Mouse (Mus musculus): Measurements from ENCODE around the gene Rngtt. TPM values are rescaled to one million over a fixed set of nuclear protein-coding genes. Genes with fewer than 3 reads are reported as not detected.

Rngtt gene
- total and polyA plus RNA-seq, 3 experiments = 15.0 to 18.7 TPM; not detected in 1

DNA sequence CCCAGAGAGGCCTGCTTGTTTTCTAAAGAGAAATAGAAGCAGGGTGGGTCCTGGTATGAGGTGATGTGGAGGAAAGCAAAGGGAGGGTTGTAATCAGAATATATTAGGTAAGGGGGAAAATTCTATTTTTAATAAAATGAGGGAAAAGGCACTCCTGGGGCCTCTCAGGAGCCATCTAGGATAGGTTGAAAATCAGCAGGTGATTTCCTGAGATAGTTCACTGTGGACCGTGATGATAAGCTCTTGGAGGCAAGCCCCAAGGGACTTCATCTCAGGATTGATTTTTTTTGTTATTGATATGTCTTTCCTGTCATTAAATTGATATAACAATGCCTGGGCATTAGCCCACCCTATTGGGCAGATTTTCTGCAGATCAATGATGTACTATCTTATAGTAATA is 175.9 kb downstream of the Rngtt start:
- Histone ChIP-seq H3K27me3 (ENCODE audit: control insufficient read depth in 1 of 2, insufficient read depth in 2 of 2, low read length in 2 of 2) (no peaks in the 10 kb centered on the region), H3K4me1 (ENCODE audit: control insufficient read depth in 1 of 2, insufficient read depth in 2 of 2, low read length in 2 of 2) (no peaks in the 10 kb centered on the region), H3K9me3 (replicated peaks; ENCODE audit: insufficient read depth, low read length) (no peaks in the 10 kb centered on the region), H3K36me3 (ENCODE audit: control insufficient read depth in 1 of 2, insufficient read depth in 2 of 2, low read length in 2 of 2) (peaks cover 3 to 6% of the 10 kb centered on the region in 2 experiments; a peak in 3 of 4 replicates), H3K4me3 (ENCODE audit: control insufficient read depth in 1 of 2, insufficient read depth in 1 of 2, low read depth in 2 of 2, low read length in 2 of 2) (no peak overlapping the region), H3K79me2 (ENCODE audit: control insufficient read depth, insufficient read depth, low read length, poor library complexity) (no peaks in the 10 kb centered on the region), H3K27ac (ENCODE audit: control insufficient read depth, low read depth, low read length) (no peak overlapping the region), H3K9ac (ENCODE audit: control insufficient read depth, low read depth, low read length, poor library complexity, severe bottlenecking) (no peak overlapping the region)
- no peak for DNase-seq (ENCODE audit: low read depth, low spot score)
- TF ChIP-seq MYB (IDR thresholded peaks at IDR 0.05; ENCODE audit: low read depth, low read length) (no peak), EP300 (IDR thresholded peaks at IDR 0.05; ENCODE audit: low read depth in 1 of 2, low read length in 2 of 2) (peak in 1 of 2 experiments; percentile 18; a peak in 1 of 4 replicates)

DNA sequence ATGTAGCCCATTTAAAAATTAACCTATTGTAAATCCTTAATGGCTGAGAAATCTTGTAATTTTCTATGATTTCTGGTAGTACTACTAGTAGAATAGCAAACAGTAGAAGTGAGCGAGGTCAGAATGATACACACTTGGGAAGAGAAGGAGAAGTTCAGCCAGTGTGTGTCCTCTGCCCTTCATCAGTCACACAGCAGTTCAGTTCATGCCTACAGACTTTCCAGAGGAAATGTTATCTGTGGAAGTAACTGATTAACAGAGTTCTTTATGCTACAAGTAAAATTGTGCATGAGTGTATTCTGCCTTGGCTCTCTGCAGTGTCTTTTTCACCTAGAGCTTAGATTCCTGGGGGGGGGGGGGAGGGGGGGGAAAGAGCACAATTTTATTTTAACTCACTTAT is 181.0 kb downstream of the Rngtt start:
- Histone ChIP-seq H3K4me3 (ENCODE audit: control insufficient read depth in 1 of 2, insufficient read depth in 1 of 2, low read depth in 2 of 2, low read length in 2 of 2) (no peak overlapping the region), H3K27ac (ENCODE audit: control insufficient read depth, low read depth, low read length) (no peak overlapping the region), H3K9me3 (replicated peaks; ENCODE audit: insufficient read depth, low read length) (no peaks in the 10 kb centered on the region), H3K36me3 (ENCODE audit: control insufficient read depth in 1 of 2, insufficient read depth in 2 of 2, low read length in 2 of 2) (peaks cover under 1 to 3% of the 10 kb centered on the region in 2 experiments; a peak in 2 of 4 replicates), H3K4me1 (ENCODE audit: control insufficient read depth in 1 of 2, insufficient read depth in 2 of 2, low read length in 2 of 2) (no peaks in the 10 kb centered on the region), H3K79me2 (ENCODE audit: control insufficient read depth, insufficient read depth, low read length, poor library complexity) (no peaks in the 10 kb centered on the region), H3K9ac (ENCODE audit: control insufficient read depth, low read depth, low read length, poor library complexity, severe bottlenecking) (no peak overlapping the region), H3K27me3 (ENCODE audit: control insufficient read depth in 1 of 2, insufficient read depth in 2 of 2, low read length in 2 of 2) (no peaks in the 10 kb centered on the region)
- TF ChIP-seq SMC3 (IDR thresholded peaks at IDR 0.05; ENCODE audit: low read depth, low read length) = no peak
- DNase-seq (ENCODE audit: low read depth, low spot score) = no peak

DNA sequence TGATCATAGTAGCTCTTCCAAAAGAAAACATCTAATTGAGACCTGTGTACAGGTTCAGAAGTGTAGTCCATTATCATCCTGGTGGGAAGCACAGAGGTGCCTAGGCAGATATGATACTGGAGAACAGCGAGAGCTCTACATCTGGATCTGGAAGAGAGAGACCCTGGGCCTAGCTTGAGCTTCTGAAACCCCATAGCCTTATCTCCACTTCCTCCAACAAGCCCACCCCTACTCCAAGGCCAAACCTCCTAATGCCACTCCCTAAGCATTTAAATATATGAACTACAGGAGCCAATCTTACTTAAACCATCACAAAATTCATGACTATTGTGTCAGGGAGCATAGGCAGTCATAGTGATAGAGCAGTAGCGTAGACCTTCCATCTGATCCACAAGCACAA is 184.3 kb downstream of the Rngtt start:
- no peaks in the 10 kb centered on the region; a peak in 2 of 4 replicates for H3K36me3 ChIP-seq (ENCODE audit: control insufficient read depth in 1 of 2, insufficient read depth in 2 of 2, low read length in 2 of 2)
- no peak overlapping the region for H3K4me3 ChIP-seq (ENCODE audit: control insufficient read depth in 1 of 2, insufficient read depth in 1 of 2, low read depth in 2 of 2, low read length in 2 of 2)
- H3K9me3 ChIP-seq (replicated peaks; ENCODE audit: insufficient read depth, low read length) = no peaks in the 10 kb centered on the region
- no peak overlapping the region for H3K27ac ChIP-seq (ENCODE audit: control insufficient read depth, low read depth, low read length)
- H3K27me3 ChIP-seq (ENCODE audit: control insufficient read depth in 1 of 2, insufficient read depth in 2 of 2, low read length in 2 of 2) = no peaks in the 10 kb centered on the region
- H3K9ac ChIP-seq (ENCODE audit: control insufficient read depth, low read depth, low read length, poor library complexity, severe bottlenecking) = no peak overlapping the region
- no peaks in the 10 kb centered on the region for H3K4me1 ChIP-seq (ENCODE audit: control insufficient read depth in 1 of 2, insufficient read depth in 2 of 2, low read length in 2 of 2)
- TF ChIP-seq E2F4 (IDR thresholded peaks at IDR 0.05; ENCODE audit: borderline replicate concordance, low read depth, low read length) (no peak), MEF2A (IDR thresholded peaks at IDR 0.05; ENCODE audit: extremely low read depth, insufficient replicate concordance, low read depth, low read length, poor library complexity, severe bottlenecking) (no peak), RAD21 (IDR thresholded peaks at IDR 0.05; ENCODE audit: low read depth, low read length) (no peak), USF1 (IDR thresholded peaks at IDR 0.05; ENCODE audit: low read depth, low read length) (no peak), MYC (IDR thresholded peaks at IDR 0.05; ENCODE audit: low read depth, low read length) (no peak), ZKSCAN1 (IDR thresholded peaks at IDR 0.05; ENCODE audit: low read depth, low read length) (no peak), MYB (IDR thresholded peaks at IDR 0.05; ENCODE audit: low read depth, low read length) (no peak), ZNF384 (IDR thresholded peaks at IDR 0.05; ENCODE audit: low read depth, low read length) (no peak), TBP (IDR thresholded peaks at IDR 0.05; ENCODE audit: low read depth, low read length) (no peak)
- no peaks in the 10 kb centered on the region for H3K79me2 ChIP-seq (ENCODE audit: control insufficient read depth, insufficient read depth, low read length, poor library complexity)
- DNase-seq (ENCODE audit: low read depth, low spot score) = no peak
